Mouse (Mus musculus) heart, adult 2 months (tissue): ENCODE data around the gene Gm14401. TPM values are rescaled to one million over a fixed set of nuclear protein-coding genes. Genes with fewer than 3 reads are reported as not detected.
"Not testable (repeated sequence)": the region's sequence is repeated elsewhere in the genome, so short reads cannot be mapped to it uniquely, and the experiment has no call there.

Experiments used
- DNase-seq, 2 experiments: peaks; one replicate each; pipeline ENCODE4 v3.0.0; 2021
- H3K27ac ChIP-seq: fragments of 200-600 bp; 2 replicates; pipeline ENCODE4 v1.8.1; 2022
- H3K27me3 ChIP-seq: fragments of 200-500 bp; 2 replicates; pipeline ENCODE4 v1.6.1; 2012; ENCODE audit warnings: mild to moderate bottlenecking, low read length, inconsistent platforms, mixed read lengths; ENCODE audit not compliant: control insufficient read depth, insufficient read depth
- H3K36me3 ChIP-seq: fragments of 200-500 bp; 2 replicates; pipeline ENCODE4 v1.6.1; 2012; ENCODE audit warnings: low read length, inconsistent platforms; ENCODE audit not compliant: control insufficient read depth, insufficient read depth
- H3K4me1 ChIP-seq: fragments of 200-500 bp; 2 replicates; pipeline ENCODE4 v1.6.1; 2011; ENCODE audit warnings: low read length; ENCODE audit not compliant: control insufficient read depth, insufficient read depth
- H3K4me3 ChIP-seq: fragments of 200-600 bp; 2 replicates; pipeline ENCODE4 v1.8.1; 2022
- H3K79me2 ChIP-seq: fragments of 200-500 bp; replicated peaks from 2 replicates; pipeline ENCODE4 v1.6.1; 2012; ENCODE audit warnings: mild to moderate bottlenecking, inconsistent platforms, low read length, moderate library complexity, mixed read lengths; ENCODE audit not compliant: control insufficient read depth, insufficient read depth
- H3K9ac ChIP-seq: fragments of 200-500 bp; 2 replicates; pipeline ENCODE4 v1.6.1; 2012; ENCODE audit warnings: low read depth, mild to moderate bottlenecking, control low read depth, inconsistent platforms, low read length, mixed read lengths
- WGBS: fragments of 180-500 bp; shearing (Covaris S2); methylation state at CpG from one replicate; pipeline ENCODE4 v1.1.7; 2018; 5-methylcytosine and 5-hydroxymethylcytosine counted together
- intact Hi-C: fragments of 180-260 bp; cut with DNase I; formaldehyde crosslinking; loops from one replicate; pipeline ENCODE4 v1.15.1; 2025
- long read RNA-seq: library from polyadenylated mRNA; stranded (forward); transcript quantifications from one replicate; pipeline ENCODE4 v2.0.0, GENCODE M21; 2021
- polyA plus RNA-seq: library from polyadenylated mRNA; depleted of rRNA; stranded (reverse); fragments of >200 nt; gene quantifications from 2 replicates; pipeline ENCODE4 v1.2.3, GENCODE M21; 2012; rRNA removed
- total RNA-seq, 2 experiments: library from RNA; stranded (reverse); gene quantifications; 2 replicates each; pipeline ENCODE4 v1.2.3; 2021

Gm14401 gene
- under 1 TPM; 0.34 to 0.91 TPM for total RNA-seq
- not detected in 2 replicates for polyA plus RNA-seq
- long read RNA-seq: 0 reads

- not testable (repeated sequence) for DNase-seq, H3K36me3 ChIP-seq, H3K79me2 ChIP-seq, H3K4me1 ChIP-seq, H3K27ac ChIP-seq, H3K27me3 ChIP-seq, H3K9ac ChIP-seq, H3K4me3 ChIP-seq
- 60% methylated on average over 7 of the region's 7 CpGs for WGBS
- intact Hi-C loops: loop anchor here (5.0 kb wide), 2 partner anchors 244 to 464 kb away; no protein-coding TSS in a partner anchor
Measured at GRCm38 (mm10) chr2:177073432-177074423, at the start of gene Gm14401. Gene Gm14401, plus strand, starts transcription at chr2:177074320.

- not testable (repeated sequence) for H3K36me3 ChIP-seq, H3K27ac ChIP-seq, H3K79me2 ChIP-seq, H3K9ac ChIP-seq, DNase-seq, H3K4me3 ChIP-seq, H3K4me1 ChIP-seq, H3K27me3 ChIP-seq
- intact Hi-C loops: loop anchor here (5.0 kb wide), 2 partner anchors 244 to 464 kb away; no protein-coding TSS in a partner anchor
- WGBS: 70% methylated on average over 1 of the region's 1 CpGs
Measured at GRCm38 (mm10) chr2:177072807-177073206, 1.3 kb upstream of the Gm14401 start.

- H3K4me1 ChIP-seq, H3K27ac ChIP-seq, H3K36me3 ChIP-seq, H3K9ac ChIP-seq, H3K27me3 ChIP-seq, H3K79me2 ChIP-seq, intact Hi-C loops, DNase-seq, H3K4me3 ChIP-seq: not testable (repeated sequence)
Measured at GRCm38 (mm10) chr2:177075015-177075414, 895 bp downstream of the Gm14401 start.

- H3K36me3 ChIP-seq, H3K4me1 ChIP-seq, H3K27me3 ChIP-seq, H3K27ac ChIP-seq, H3K4me3 ChIP-seq, intact Hi-C loops, DNase-seq, H3K79me2 ChIP-seq, H3K9ac ChIP-seq: not testable (repeated sequence)
- 46% methylated on average over 1 of the region's 1 CpGs for WGBS
Measured at GRCm38 (mm10) chr2:177079866-177080265, 5.7 kb downstream of the Gm14401 start.

GRCm38 (mm10) chr2:177109086-177109485, 35.0 kb downstream of the Gm14401 start:
- H3K27me3 ChIP-seq, H3K27ac ChIP-seq, H3K4me3 ChIP-seq, H3K79me2 ChIP-seq, DNase-seq, intact Hi-C loops, H3K9ac ChIP-seq, H3K36me3 ChIP-seq, H3K4me1 ChIP-seq: not testable (repeated sequence)
- 86% methylated on average over 5 of the region's 5 CpGs for WGBS

- 36% methylated on average over 1 of the region's 1 CpGs for WGBS
- H3K27ac ChIP-seq: not testable (repeated sequence)
Measured at GRCm38 (mm10) chr2:177129097-177129496, 55.0 kb downstream of the Gm14401 start.

More at GRCm38 (mm10) chr2:177129097-177129496, 55.0 kb downstream of the Gm14401 start:
- H3K27me3 ChIP-seq, intact Hi-C loops, H3K4me3 ChIP-seq, H3K36me3 ChIP-seq, DNase-seq, H3K4me1 ChIP-seq, H3K9ac ChIP-seq, H3K79me2 ChIP-seq: not testable (repeated sequence)

Other genes with a start within 250 kb of the Gm14401 start
- not detected for gene Gm14408, start 243.2 kb upstream of the Gm14401 start, total RNA-seq
- not detected in 2 replicates for gene Gm14408, start 243.2 kb upstream of the Gm14401 start, polyA plus RNA-seq
- gene Gm14296, start 146.5 kb upstream of the Gm14401 start, total RNA-seq: 1 to 10 TPM; 3.8 to 3.9 TPM
- gene Gm14296, start 146.5 kb upstream of the Gm14401 start, polyA plus RNA-seq: 2.2 and 3.2 TPM in 2 replicates
- gene Gm14419, start 73.4 kb upstream of the Gm14401 start, total RNA-seq: 10 to 100 TPM; 51.5 to 54.4 TPM
- gene Gm14419, start 73.4 kb upstream of the Gm14401 start, polyA plus RNA-seq: 2.7 and 4.0 TPM in 2 replicates
- gene Gm14410, start 132.1 kb downstream of the Gm14401 start, total RNA-seq: 10 to 100 TPM; 19.7 to 39.9 TPM
- 2.6 and 8.2 TPM in 2 replicates for gene Gm14410, start 132.1 kb downstream of the Gm14401 start, polyA plus RNA-seq
- 1 to 10 TPM; 1.8 to 1.9 TPM for gene Gm14409, start 192.7 kb downstream of the Gm14401 start, total RNA-seq
- not detected in 2 replicates for gene Gm14409, start 192.7 kb downstream of the Gm14401 start, polyA plus RNA-seq
- under 1 TPM; 0.97 to 0.98 TPM for gene Gm14412, start 250.0 kb downstream of the Gm14401 start, total RNA-seq
- 0.08 and 0.32 TPM in 2 replicates for gene Gm14412, start 250.0 kb downstream of the Gm14401 start, polyA plus RNA-seq